Mouse (Mus musculus) brain, embryonic 14.5 days (tissue): Measurements from ENCODE around the gene Ttc17.

ENCODE experiments used
- CTCF ChIP-seq: fragments of 200-500 bp; IDR thresholded peaks from 2 replicates; pipeline ENCODE4 v1.5.1; 2012; ENCODE audit warnings: inconsistent platforms, mild to moderate bottlenecking, moderate library complexity, borderline replicate concordance; ENCODE audit not compliant: insufficient read depth, insufficient read length; ENCODE audit errors: extremely low read depth
- POLR2A ChIP-seq: fragments of 200-500 bp; IDR thresholded peaks from 2 replicates; pipeline ENCODE4 v1.6.1; 2012; ENCODE audit warnings: mild to moderate bottlenecking, inconsistent platforms, borderline replicate concordance; ENCODE audit not compliant: poor library complexity, insufficient read depth, insufficient read length, severe bottlenecking; ENCODE audit errors: extremely low read depth

DNA sequence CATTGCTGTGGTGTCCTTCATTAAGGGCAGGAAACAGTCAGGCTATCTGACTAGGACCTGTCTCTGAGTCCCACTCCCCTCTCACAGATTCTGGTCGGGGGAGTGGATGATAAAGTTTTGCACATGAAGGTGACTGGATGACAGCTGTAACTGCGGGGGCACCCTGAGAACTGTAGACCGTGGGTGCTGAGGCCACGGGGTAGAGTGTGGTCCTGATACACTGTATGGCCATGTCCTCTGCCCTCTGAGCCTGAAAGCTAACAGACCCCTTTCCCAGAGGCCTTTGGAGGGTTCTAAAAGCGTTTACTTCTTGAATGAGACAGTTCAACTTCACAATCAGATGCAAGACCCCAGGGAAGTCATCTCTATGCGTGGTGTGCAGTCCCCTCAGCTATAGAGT, 116.8 kb downstream of the Ttc17 start:
- TF ChIP-seq POLR2A (no peak), CTCF (no peak)
